21 mouse cellular contexts compared by ENCODE assay signal in the genomic region with DNA sequence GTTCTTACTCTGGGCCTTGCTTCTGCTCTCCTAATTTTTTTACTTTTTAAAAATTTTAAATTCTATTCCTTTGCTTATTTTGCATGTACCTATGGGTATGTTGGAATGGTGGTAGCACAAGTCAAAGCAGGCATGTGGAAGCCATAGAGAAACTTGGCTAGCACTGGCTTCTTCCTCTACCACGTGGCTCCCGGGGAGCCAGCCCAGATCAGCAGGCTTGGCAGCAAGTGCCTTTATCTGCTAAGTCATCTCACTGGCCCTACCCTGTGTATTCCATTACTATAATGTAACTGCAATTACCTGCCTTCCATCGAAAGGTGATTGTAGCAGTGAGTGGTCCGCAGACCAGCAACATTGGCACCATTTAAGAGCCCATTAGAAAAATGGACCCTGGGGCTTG. TPM values are rescaled to one million over a fixed set of nuclear protein-coding genes. Genes with fewer than 3 reads are reported as not detected.
DNase-seq lines count a peak whose midpoint lies in the region; ATAC-seq and TF ChIP-seq lines count a peak whose summit lies in the region.
"Had no signal": no experiment of that assay in that cellular context is flagged by ENCODE, and none has a peak within 500 bp of the region (broad histone marks: within the 10 kb centered on the region; RNA-seq: fewer than 3 reads in every experiment).

No protein-coding gene starts in this region.

- H3K79me2 ChIP-seq in liver, adult 2 months (ENCODE audit: control insufficient read depth, insufficient read depth, low read length), result no peaks in the 10 kb centered on the region

- ATAC-seq in forebrain, embryonic 14.5 days, result no peak
- ATAC-seq in forebrain, postnatal 0 days, result no peak
- no peak for ATAC-seq in liver, embryonic 12.5 days
- ATAC-seq in megakaryocyte, adult 5-6 weeks (ENCODE audit: poor library complexity, severe bottlenecking), result peak; percentile 45
- ATAC-seq: hindbrain, embryonic 16.5 days; inflammation-experienced regulatory T-cells, adult 6 months had no signal

- no peak overlapping the region for H3K27ac ChIP-seq in forebrain, embryonic 14.5 days (ENCODE audit: low read depth, low read length)
- no peak overlapping the region for H3K27ac ChIP-seq in forebrain, postnatal 0 days (ENCODE audit: low read depth, low read length)
- no peak overlapping the region for H3K27ac ChIP-seq in liver, adult 2 months (replicated peaks; ENCODE audit: insufficient read depth, low read depth, low read length)
- H3K27ac ChIP-seq in liver, embryonic 12.5 days, result no peak overlapping the region
- H3K27ac ChIP-seq: embryonic facial prominence, embryonic 12.5 days; forebrain, embryonic 12.5 days; gastrocnemius, adult 2 months; heart, embryonic 10.5 days; hindbrain, embryonic 12.5 days had no signal

- no peak for TF ChIP-seq CTCF in forebrain, postnatal 0 days (IDR thresholded peaks at IDR 0.05; ENCODE audit: low read depth)
- TF ChIP-seq CTCF in liver, adult 2 months (IDR thresholded peaks at IDR 0.05; ENCODE audit: low read depth, low read length), result no peak

- 88% methylated on average over 4 of the region's 4 CpGs for WGBS in forebrain, embryonic 14.5 days
- 82% methylated on average over 4 of the region's 4 CpGs for WGBS in forebrain, postnatal 0 days
- 89% methylated on average over 4 of the region's 4 CpGs for WGBS in liver, adult 2 months
- 64% methylated on average over 4 of the region's 4 CpGs for WGBS in liver, embryonic 12.5 days (ENCODE audit: insufficient replicate concordance)

- H3K27me3 ChIP-seq in forebrain, embryonic 14.5 days (replicated peaks; ENCODE audit: control insufficient read depth, insufficient read depth, low read length), result no peaks in the 10 kb centered on the region
- H3K27me3 ChIP-seq in forebrain, postnatal 0 days (ENCODE audit: insufficient read depth, low read length), result no peaks in the 10 kb centered on the region
- no peaks in the 10 kb centered on the region; the same call in 1 of the 2 replicates for H3K27me3 ChIP-seq in liver, adult 2 months (ENCODE audit: control insufficient read depth, insufficient read depth, low read length)
- no peaks in the 10 kb centered on the region for H3K27me3 ChIP-seq in liver, embryonic 12.5 days (replicated peaks)
- H3K27me3 ChIP-seq: CH12.LX; embryonic facial prominence, embryonic 12.5 days; forebrain, embryonic 12.5 days; hindbrain, embryonic 12.5 days had no signal

- no peaks in the 10 kb centered on the region for H3K9me3 ChIP-seq in forebrain, embryonic 14.5 days (replicated peaks; ENCODE audit: control insufficient read depth, low read length)
- H3K9me3 ChIP-seq in forebrain, postnatal 0 days (ENCODE audit: low read length), result no peaks in the 10 kb centered on the region
- H3K9me3 ChIP-seq in liver, embryonic 12.5 days (replicated peaks), result no peaks in the 10 kb centered on the region
- H3K9me3 ChIP-seq: embryonic facial prominence, embryonic 12.5 days; forebrain, embryonic 12.5 days; heart, embryonic 10.5 days; hindbrain, embryonic 12.5 days had no signal

- H3K36me3 ChIP-seq in forebrain, embryonic 14.5 days (ENCODE audit: control insufficient read depth, insufficient read depth, low read length), result no peaks in the 10 kb centered on the region
- no peaks in the 10 kb centered on the region for H3K36me3 ChIP-seq in forebrain, postnatal 0 days (ENCODE audit: insufficient read depth)
- no peaks in the 10 kb centered on the region for H3K36me3 ChIP-seq in liver, adult 2 months (ENCODE audit: control insufficient read depth, insufficient read depth, low read length)
- no peaks in the 10 kb centered on the region for H3K36me3 ChIP-seq in liver, embryonic 12.5 days
- H3K36me3 ChIP-seq: embryonic facial prominence, embryonic 12.5 days; forebrain, embryonic 12.5 days; heart, embryonic 10.5 days; hindbrain, embryonic 12.5 days had no signal

- no peak overlapping the region for H3K9ac ChIP-seq in forebrain, embryonic 14.5 days (ENCODE audit: low read length)
- no peak overlapping the region for H3K9ac ChIP-seq in forebrain, postnatal 0 days
- no peak overlapping the region for H3K9ac ChIP-seq in liver, adult 2 months (ENCODE audit: low read depth, low read length)
- no peak overlapping the region for H3K9ac ChIP-seq in liver, embryonic 12.5 days
- H3K9ac ChIP-seq: embryonic facial prominence, embryonic 12.5 days; forebrain, embryonic 12.5 days; hindbrain, embryonic 12.5 days had no signal

- no peak overlapping the region for H3K4me3 ChIP-seq in forebrain, embryonic 14.5 days (ENCODE audit: low read depth, low read length)
- H3K4me3 ChIP-seq in forebrain, postnatal 0 days (ENCODE audit: low read depth, low read length), result no peak overlapping the region
- H3K4me3 ChIP-seq in liver, adult 2 months (ENCODE audit: insufficient read depth, low read depth, low read length), result no peak overlapping the region
- H3K4me3 ChIP-seq in liver, embryonic 12.5 days, result no peak overlapping the region
- H3K4me3 ChIP-seq: embryonic facial prominence, embryonic 12.5 days; forebrain, embryonic 12.5 days; gastrocnemius, adult 2 months; heart, embryonic 10.5 days; hindbrain, embryonic 12.5 days had no signal

- H3K4me2 ChIP-seq in forebrain, embryonic 14.5 days (ENCODE audit: low read length), result no peak overlapping the region
- H3K4me2 ChIP-seq in forebrain, postnatal 0 days (ENCODE audit: low read depth), result no peak overlapping the region
- H3K4me2 ChIP-seq in liver, embryonic 12.5 days, result no peak overlapping the region
- H3K4me2 ChIP-seq: embryonic facial prominence, embryonic 12.5 days; forebrain, embryonic 12.5 days; hindbrain, embryonic 12.5 days had no signal

- TF ChIP-seq POLR2A in liver, adult 2 months (IDR thresholded peaks at IDR 0.05; ENCODE audit: extremely low read depth, insufficient read depth, low read length), result no peak

- peak; percentile 4 for DNase-seq in forebrain, embryonic 14.5 days (ENCODE audit: low spot score)
- no peak for DNase-seq in forebrain, postnatal 0 days
- peak; percentile 14 for DNase-seq in kidney, adult 18-20 months
- DNase-seq in kidney, postnatal 14 days, result no peak
- DNase-seq in liver, adult 2 months (ENCODE audit: extremely low read depth, low read depth, low spot score), result peak; percentile 6
- DNase-seq in adrenal gland, adult 2 months, result no peak
- DNase-seq: adrenal gland, postnatal 10 days; cerebellum, adult 18-20 months; gastrocnemius, adult 2 months; gastrocnemius, postnatal 25 days; heart, postnatal 10 days; heart, postnatal 4 days had no signal

- H3K4me1 ChIP-seq in forebrain, embryonic 14.5 days (ENCODE audit: control insufficient read depth, insufficient read depth, low read length), result no peaks in the 10 kb centered on the region
- H3K4me1 ChIP-seq in forebrain, postnatal 0 days (ENCODE audit: insufficient read depth), result no peaks in the 10 kb centered on the region
- H3K4me1 ChIP-seq in liver, adult 2 months (ENCODE audit: control insufficient read depth, insufficient read depth, low read length), result peaks cover 3% of the 10 kb centered on the region; the same call in 1 of the 2 replicates
- H3K4me1 ChIP-seq in liver, embryonic 12.5 days, result no peaks in the 10 kb centered on the region
- H3K4me1 ChIP-seq: embryonic facial prominence, embryonic 12.5 days; heart, embryonic 10.5 days had no signal

RNA-seq across cellular contexts. Expression of a gene that starts 22.8 kb away (rescaled TPM):
- polyA plus RNA-seq in forebrain, embryonic 14.5 days (2014; fragmentation: Nextera tagmentation; extraction: Ambion mirVana), result 0.10 and 0.17 TPM in 2 replicates
- 0.31 and 0.62 TPM in 2 replicates for total RNA-seq in forebrain, postnatal 0 days (2014; rRNA removed)
- polyA plus RNA-seq in forebrain, postnatal 0 days (2015; fragmentation: Nextera tagmentation; extraction: Ambion mirVana), result 0.24 and 0.42 TPM in 2 replicates
- 1.7 and 3.0 TPM in 2 replicates for total RNA-seq in liver, adult 2 months (2014; rRNA removed)
- polyA plus RNA-seq in liver, adult 2 months (2012; rRNA removed), result 3.4 and 4.5 TPM in 2 replicates
- polyA plus RNA-seq in liver, embryonic 12.5 days (2016; fragmentation: Nextera tagmentation; extraction: Ambion mirVana), result 0.12 and 0.17 TPM in 2 replicates
- 12.8 and 14.8 TPM in 2 replicates for total RNA-seq in megakaryocyte, adult 5-6 weeks (2015)
- 10.9 and 17.7 TPM in 2 replicates for total RNA-seq in megakaryocyte, adult 5-6 weeks (2017)
- 10 to 100 TPM in 1 of 2 experiments, under 1 TPM in 1; 0.55 to 18.2 TPM for total RNA-seq in adrenal gland, adult 2 months (2021)
- 9.6 and 16.8 TPM in 2 replicates for polyA plus RNA-seq in adrenal gland, adult 2 months (2012; rRNA removed)
- total RNA-seq: gastrocnemius, adult 2 months; gastrocnemius, postnatal 25 days had no signal

Comparison
In these comparisons a context has a peak if more than half of its experiments do, and no peak if none do; other contexts are left out.
1. DNase-seq: peak in forebrain, embryonic 14.5 days (single experiment), kidney, adult 18-20 months (single experiment) and liver, adult 2 months (single experiment); none in forebrain, postnatal 0 days (single experiment), kidney, postnatal 14 days (single experiment) and adrenal gland, adult 2 months (single experiment).